Mouse (Mus musculus) mammary gland, adult 2 months (tissue): ENCODE data around the gene Gm11595. TPM values are rescaled to one million over a fixed set of nuclear protein-coding genes. Genes with fewer than 3 reads are reported as not detected.

Experiments used
- polyA plus RNA-seq: library from polyadenylated mRNA; depleted of rRNA; stranded (reverse); fragments of >200 nt; gene quantifications from 2 replicates; pipeline ENCODE4 v1.2.3, GENCODE M21; 2012; ENCODE audit warnings: low replicate concordance; rRNA removed

Gene Gm11595
- polyA plus RNA-seq, result not detected in 2 replicates

DNA sequence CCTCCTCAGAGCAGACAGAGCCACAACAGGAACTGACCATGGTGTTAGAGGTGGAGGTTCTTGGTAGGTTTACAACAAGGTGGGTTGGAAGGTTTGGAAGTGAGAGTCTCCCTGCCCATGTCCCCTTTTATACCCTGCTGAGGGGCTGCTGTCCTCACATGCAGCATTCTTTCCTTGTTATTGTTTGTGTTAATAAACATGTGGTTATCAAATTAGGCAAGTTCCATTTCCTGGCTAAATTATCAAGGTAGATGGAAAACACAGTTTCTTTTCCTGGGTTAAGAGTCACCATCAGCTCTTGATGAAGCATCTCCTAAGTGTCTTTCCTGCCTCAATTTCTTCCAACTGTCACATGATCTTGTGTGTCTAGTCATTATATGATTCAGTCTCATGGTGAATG, at the start of gene Gm11595:
Gene Gm11595, minus strand, starts transcription at position 101 of the 400 bp plus-strand sequence.

DNA sequence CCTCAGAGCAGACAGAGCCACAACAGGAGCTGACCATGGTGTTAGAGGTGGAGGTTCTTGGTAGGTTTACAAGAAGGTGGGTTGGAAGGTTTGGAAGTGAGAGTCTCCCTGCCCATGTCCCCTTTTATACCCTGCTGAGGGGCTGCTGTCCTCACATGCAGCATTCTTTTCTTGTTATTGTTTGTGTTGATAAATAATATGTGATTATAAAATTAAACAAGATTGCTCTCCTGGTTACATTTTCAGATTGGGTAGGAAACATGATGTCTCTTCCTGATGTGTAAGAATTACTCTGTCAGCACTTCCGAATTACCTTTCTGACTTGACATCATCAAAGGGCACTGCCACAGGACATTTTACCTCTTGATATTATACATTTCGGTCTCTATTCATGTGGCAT, 42.9 kb upstream of the Gm11595 start, which contains the start of gene Gm11564:
Gene Gm11564, minus strand, starts transcription at position 101 of the 400 bp plus-strand sequence.

DNA sequence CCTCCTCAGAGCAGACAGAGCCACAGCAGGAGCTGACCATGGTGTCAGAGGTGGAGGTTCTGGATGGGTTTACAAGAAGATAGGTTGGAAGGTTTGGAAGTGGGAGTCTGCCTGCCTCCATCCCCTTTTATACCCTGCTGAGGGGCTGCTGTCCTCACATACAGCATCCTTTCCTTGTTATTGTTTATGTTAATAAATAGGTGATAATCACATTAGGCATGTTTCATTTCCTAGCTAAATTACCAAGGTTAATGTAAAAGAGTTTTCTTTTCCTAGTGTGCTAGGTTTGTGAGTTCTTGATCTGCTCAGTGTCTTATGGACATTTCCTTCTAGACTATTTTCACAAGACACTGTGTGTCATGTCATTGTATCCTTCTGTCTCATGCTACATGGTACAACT, 37.1 kb upstream of the Gm11595 start, which contains the start of gene Krtap4-13:
Gene Krtap4-13, minus strand, starts transcription at position 101 of the 400 bp plus-strand sequence.

DNA sequence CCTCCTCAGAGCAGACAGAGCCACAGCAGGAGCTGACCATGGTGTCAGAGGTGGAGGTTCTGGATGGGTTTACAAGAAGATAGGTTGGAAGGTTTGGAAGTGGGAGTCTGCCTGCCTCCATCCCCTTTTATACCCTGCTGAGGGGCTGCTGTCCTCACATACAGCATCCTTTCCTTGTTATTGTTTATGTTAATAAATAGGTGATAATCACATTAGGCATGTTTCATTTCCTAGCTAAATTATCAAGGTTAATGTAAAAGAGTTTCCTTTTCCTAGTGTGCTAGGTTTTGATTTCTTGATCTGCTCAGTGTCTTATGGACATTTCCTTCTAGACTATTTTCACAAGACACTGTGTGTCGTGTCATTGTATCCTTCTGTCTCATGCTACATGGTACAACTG, 31.6 kb upstream of the Gm11595 start, which contains the start of gene Gm11554:
Gene Gm11554, minus strand, starts transcription at position 101 of the 400 bp plus-strand sequence.

DNA sequence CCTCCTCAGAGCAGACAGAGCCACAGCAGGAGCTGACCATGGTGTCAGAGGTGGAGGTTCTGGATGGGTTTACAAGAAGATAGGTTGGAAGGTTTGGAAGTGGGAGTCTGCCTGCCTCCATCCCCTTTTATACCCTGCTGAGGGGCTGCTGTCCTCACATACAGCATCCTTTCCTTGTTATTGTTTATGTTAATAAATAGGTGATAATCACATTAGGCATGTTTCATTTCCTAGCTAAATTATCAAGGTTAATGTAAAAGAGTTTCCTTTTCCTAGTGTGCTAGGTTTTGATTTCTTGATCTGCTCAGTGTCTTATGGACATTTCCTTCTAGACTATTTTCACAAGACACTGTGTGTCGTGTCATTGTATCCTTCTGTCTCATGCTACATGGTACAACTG, 26.1 kb upstream of the Gm11595 start, which contains the start of gene Gm11569:
Gene Gm11569, minus strand, starts transcription at position 101 of the 400 bp plus-strand sequence.

DNA sequence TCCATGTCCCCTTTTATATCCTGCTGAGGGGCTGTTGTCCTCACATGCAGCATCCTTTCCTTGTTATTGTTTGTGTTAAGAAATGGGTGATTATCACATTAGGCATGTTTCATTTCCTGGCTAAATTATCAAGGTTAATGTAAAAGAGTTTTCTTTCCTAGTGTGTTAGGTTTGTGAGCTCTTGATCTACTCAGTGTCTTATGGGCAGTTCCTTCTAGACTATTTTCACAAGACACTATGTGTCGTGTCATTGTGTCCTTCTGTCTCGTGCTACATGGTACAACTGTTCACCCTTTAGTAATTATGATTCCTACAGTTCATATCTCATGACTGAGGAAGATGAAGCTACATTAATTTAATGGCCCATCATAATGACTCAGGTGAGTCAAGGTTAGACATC, 20.7 kb upstream of the Gm11595 start, which contains the start of gene Gm11596:
Gene Gm11596, minus strand, starts transcription at position 101 of the 400 bp plus-strand sequence.

DNA sequence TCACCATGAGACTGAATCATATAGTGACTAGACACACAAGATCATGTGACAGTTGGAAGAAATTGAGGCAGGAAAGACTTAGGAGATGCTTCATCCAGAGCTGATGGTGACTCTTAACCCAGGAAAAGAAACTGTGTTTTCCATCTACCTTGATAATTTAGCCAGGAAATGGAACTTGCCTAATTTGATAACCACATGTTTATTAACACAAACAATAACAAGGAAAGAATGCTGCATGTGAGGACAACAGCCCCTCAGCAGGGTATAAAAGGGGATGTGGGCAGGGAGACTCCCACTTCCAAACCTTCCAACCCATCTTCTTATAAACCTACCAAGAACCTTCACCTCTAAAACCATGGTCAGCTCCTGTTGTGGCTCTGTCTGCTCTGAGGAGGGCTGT, 12.2 kb upstream of the Gm11595 start, which contains the start of gene Krtap4-9:
Gene Krtap4-9, plus strand, starts transcription at position 301 of the 400 bp plus-strand sequence.

DNA sequence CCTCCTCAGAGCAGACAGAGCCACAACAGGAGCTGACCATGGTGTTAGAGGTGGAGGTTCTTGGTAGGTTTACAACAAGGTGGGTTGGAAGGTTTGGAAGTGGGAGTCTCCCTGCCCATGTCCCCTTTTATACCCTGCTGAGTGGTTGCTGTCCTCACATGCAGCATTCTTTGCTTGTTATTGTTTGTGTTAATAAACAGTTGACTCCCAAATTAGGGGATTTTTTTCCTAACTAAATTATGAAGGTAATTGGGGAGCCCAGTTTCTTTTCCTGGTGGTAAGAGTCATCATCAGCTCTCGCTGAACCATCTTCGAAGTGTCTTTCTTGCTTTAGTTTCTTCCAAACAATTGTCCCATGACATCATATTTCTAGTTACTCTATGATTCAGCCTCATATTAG, 7.9 kb upstream of the Gm11595 start, which contains the start of gene Krtap4-8:
Gene Krtap4-8, minus strand, starts transcription at position 101 of the 400 bp plus-strand sequence.

DNA sequence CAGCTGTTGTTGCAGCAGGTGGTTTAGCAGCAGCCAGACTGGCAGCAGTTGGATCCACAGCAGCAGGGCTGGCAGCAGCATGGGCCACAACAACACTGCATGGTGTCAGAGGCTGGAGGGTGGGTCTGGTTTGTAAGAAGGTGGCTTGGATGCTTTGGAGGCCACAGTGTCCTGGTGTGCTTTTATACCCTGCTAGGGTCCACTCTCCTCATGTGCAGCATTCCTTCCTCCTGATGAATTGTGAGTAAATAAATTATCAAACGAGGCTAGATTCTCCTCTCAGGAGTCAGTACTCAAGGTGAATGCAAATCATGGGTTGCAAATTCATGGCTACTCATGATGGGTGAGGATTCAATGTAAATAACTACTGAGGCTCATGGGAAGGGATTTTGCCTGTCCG, 38.5 kb downstream of the Gm11595 start, which contains the start of gene Gm14180:
Gene Gm14180, minus strand, starts transcription at position 101 of the 400 bp plus-strand sequence.

Other genes starting within 250 kb of the Gm11595 start
- gene Krt40, start 229.8 kb downstream of the Gm11595 start, polyA plus RNA-seq, result not detected in 2 replicates
- not detected in 2 replicates for gene Krtap3-3, start 222.0 kb downstream of the Gm11595 start, polyA plus RNA-seq
- 0.43 and 2.2 TPM in 2 replicates for gene Krtap3-2, start 216.1 kb downstream of the Gm11595 start, polyA plus RNA-seq
- gene Gm11939, start 213.4 kb downstream of the Gm11595 start, polyA plus RNA-seq, result not detected in 2 replicates
- not detected in 2 replicates for gene Krtap3-1, start 206.3 kb downstream of the Gm11595 start, polyA plus RNA-seq
- not detected in 2 replicates for gene Krtap1-5, start 191.9 kb downstream of the Gm11595 start, polyA plus RNA-seq
- gene Krtap1-4, start 189.3 kb downstream of the Gm11595 start, polyA plus RNA-seq, result not detected in 2 replicates
- not detected in 2 replicates for gene Krtap1-3, start 181.6 kb downstream of the Gm11595 start, polyA plus RNA-seq
- gene Krtap9-3, start 174.8 kb downstream of the Gm11595 start, polyA plus RNA-seq, result not detected in 2 replicates
- gene Gm11938, start 169.6 kb downstream of the Gm11595 start, polyA plus RNA-seq, result not detected in 2 replicates
- gene Gm11937, start 162.7 kb downstream of the Gm11595 start, polyA plus RNA-seq, result not detected in 2 replicates
- not detected in 2 replicates for gene Krtap2-4, start 158.1 kb downstream of the Gm11595 start, polyA plus RNA-seq
- not detected in 2 replicates for gene Gm11562, start 152.5 kb downstream of the Gm11595 start, polyA plus RNA-seq
- not detected in 2 replicates for gene Krtap4-1, start 144.7 kb downstream of the Gm11595 start, polyA plus RNA-seq
- gene Krtap4-2, start 137.8 kb downstream of the Gm11595 start, polyA plus RNA-seq, result not detected in 2 replicates
- gene Krtap4-7, start 128.8 kb downstream of the Gm11595 start, polyA plus RNA-seq, result not detected in 2 replicates
- not detected in 2 replicates for gene Gm11555, start 122.7 kb downstream of the Gm11595 start, polyA plus RNA-seq
- gene Gm11563, start 114.0 kb downstream of the Gm11595 start, polyA plus RNA-seq, result not detected in 2 replicates
- gene Krtap4-6, start 107.0 kb downstream of the Gm11595 start, polyA plus RNA-seq, result not detected in 2 replicates
- gene Gm14190, start 82.2 kb downstream of the Gm11595 start, polyA plus RNA-seq, result not detected in 2 replicates
- not detected in 2 replicates for gene Gm14180, start 38.6 kb downstream of the Gm11595 start, polyA plus RNA-seq
- not detected in 2 replicates for gene Krtap4-8, start 7.8 kb upstream of the Gm11595 start, polyA plus RNA-seq
- gene Krtap4-9, start 12.3 kb upstream of the Gm11595 start, polyA plus RNA-seq, result not detected in 2 replicates
- not detected in 2 replicates for gene Gm11596, start 20.6 kb upstream of the Gm11595 start, polyA plus RNA-seq
- gene Gm11569, start 26.0 kb upstream of the Gm11595 start, polyA plus RNA-seq, result not detected in 2 replicates
- gene Gm11554, start 31.5 kb upstream of the Gm11595 start, polyA plus RNA-seq, result not detected in 2 replicates
- not detected in 2 replicates for gene Krtap4-13, start 37.0 kb upstream of the Gm11595 start, polyA plus RNA-seq
- not detected in 2 replicates for gene Gm11564, start 42.8 kb upstream of the Gm11595 start, polyA plus RNA-seq
- gene 2300003K06Rik, start 65.2 kb upstream of the Gm11595 start, polyA plus RNA-seq, result not detected in 2 replicates
- not detected in 2 replicates for gene Krtap4-16, start 78.7 kb upstream of the Gm11595 start, polyA plus RNA-seq
- not detected in 2 replicates for gene Gm11568, start 85.0 kb upstream of the Gm11595 start, polyA plus RNA-seq
- not detected in 2 replicates for gene Gm11559, start 91.6 kb upstream of the Gm11595 start, polyA plus RNA-seq
- not detected in 2 replicates for gene Krtap9-1, start 100.5 kb upstream of the Gm11595 start, polyA plus RNA-seq
- not detected in 2 replicates for gene Gm11567, start 106.3 kb upstream of the Gm11595 start, polyA plus RNA-seq
- gene Krtap31-1, start 135.0 kb upstream of the Gm11595 start, polyA plus RNA-seq, result not detected in 2 replicates
- gene Gm11565, start 141.8 kb upstream of the Gm11595 start, polyA plus RNA-seq, result not detected in 2 replicates
- gene Krtap31-2, start 163.4 kb upstream of the Gm11595 start, polyA plus RNA-seq, result not detected in 2 replicates
- gene Krtap9-5, start 175.6 kb upstream of the Gm11595 start, polyA plus RNA-seq, result not detected in 2 replicates
- not detected in 2 replicates for gene Krtap29-1, start 206.1 kb upstream of the Gm11595 start, polyA plus RNA-seq
- not detected in 2 replicates for gene Krtap16-1, start 213.7 kb upstream of the Gm11595 start, polyA plus RNA-seq
- not detected in 2 replicates for gene Krtap17-1, start 221.1 kb upstream of the Gm11595 start, polyA plus RNA-seq
- gene Krt33a, start 243.3 kb upstream of the Gm11595 start, polyA plus RNA-seq, result not detected in 2 replicates